Mouse (Mus musculus) heart, adult 2 months (tissue): Measurements from ENCODE around the gene Zfp366. TPM values are rescaled to one million over a fixed set of nuclear protein-coding genes. Genes with fewer than 3 reads are reported as not detected.

Experiments
- DNase-seq, 2 experiments: peaks; one replicate each; pipeline ENCODE4 v3.0.0; 2021
- H3K27ac ChIP-seq: fragments of 200-600 bp; 2 replicates; pipeline ENCODE4 v1.8.1; 2022
- H3K27me3 ChIP-seq: fragments of 200-500 bp; 2 replicates; pipeline ENCODE4 v1.6.1; 2012; ENCODE audit warnings: mild to moderate bottlenecking, low read length, inconsistent platforms, mixed read lengths; ENCODE audit not compliant: control insufficient read depth, insufficient read depth
- H3K36me3 ChIP-seq: fragments of 200-500 bp; 2 replicates; pipeline ENCODE4 v1.6.1; 2012; ENCODE audit warnings: low read length, inconsistent platforms; ENCODE audit not compliant: control insufficient read depth, insufficient read depth
- H3K4me1 ChIP-seq: fragments of 200-500 bp; 2 replicates; pipeline ENCODE4 v1.6.1; 2011; ENCODE audit warnings: low read length; ENCODE audit not compliant: control insufficient read depth, insufficient read depth
- H3K4me3 ChIP-seq: fragments of 200-600 bp; 2 replicates; pipeline ENCODE4 v1.8.1; 2022
- H3K79me2 ChIP-seq: fragments of 200-500 bp; replicated peaks from 2 replicates; pipeline ENCODE4 v1.6.1; 2012; ENCODE audit warnings: mild to moderate bottlenecking, inconsistent platforms, low read length, moderate library complexity, mixed read lengths; ENCODE audit not compliant: control insufficient read depth, insufficient read depth
- H3K9ac ChIP-seq: fragments of 200-500 bp; 2 replicates; pipeline ENCODE4 v1.6.1; 2012; ENCODE audit warnings: low read depth, mild to moderate bottlenecking, control low read depth, inconsistent platforms, low read length, mixed read lengths
- CTCF ChIP-seq: fragments of 200-600 bp; IDR thresholded peaks from 2 replicates; pipeline ENCODE4 v1.8.1; 2022; ENCODE audit warnings: antibody characterized with exemption, mild to moderate bottlenecking, moderate library complexity
- EP300 ChIP-seq: fragments of 200-500 bp; IDR thresholded peaks from 2 replicates; pipeline ENCODE4 v1.6.1; 2011; ENCODE audit warnings: low read depth, low read length, control low read depth; ENCODE audit not compliant: insufficient read depth
- POLR2A ChIP-seq: fragments of 200-500 bp; IDR thresholded peaks from 2 replicates; pipeline ENCODE4 v1.6.1; 2011; ENCODE audit warnings: mild to moderate bottlenecking, low read depth, low read length, control low read depth; ENCODE audit not compliant: insufficient read depth
- WGBS: fragments of 180-500 bp; shearing (Covaris S2); methylation state at CpG from one replicate; pipeline ENCODE4 v1.1.7; 2018; 5-methylcytosine and 5-hydroxymethylcytosine counted together
- intact Hi-C: fragments of 180-260 bp; cut with DNase I; formaldehyde crosslinking; loops from one replicate; pipeline ENCODE4 v1.15.1; 2025
- polyA plus RNA-seq: library from polyadenylated mRNA; depleted of rRNA; stranded (reverse); fragments of >200 nt; gene quantifications from 2 replicates; pipeline ENCODE4 v1.2.3, GENCODE M21; 2012
- total RNA-seq, 2 experiments: library from RNA; stranded (reverse); gene quantifications; 2 replicates each; pipeline ENCODE4 v1.2.3; 2021

Zfp366 gene
- total and polyA plus RNA-seq, 3 experiments = 5.0 to 14.4 (median 9.7) TPM

DNA sequence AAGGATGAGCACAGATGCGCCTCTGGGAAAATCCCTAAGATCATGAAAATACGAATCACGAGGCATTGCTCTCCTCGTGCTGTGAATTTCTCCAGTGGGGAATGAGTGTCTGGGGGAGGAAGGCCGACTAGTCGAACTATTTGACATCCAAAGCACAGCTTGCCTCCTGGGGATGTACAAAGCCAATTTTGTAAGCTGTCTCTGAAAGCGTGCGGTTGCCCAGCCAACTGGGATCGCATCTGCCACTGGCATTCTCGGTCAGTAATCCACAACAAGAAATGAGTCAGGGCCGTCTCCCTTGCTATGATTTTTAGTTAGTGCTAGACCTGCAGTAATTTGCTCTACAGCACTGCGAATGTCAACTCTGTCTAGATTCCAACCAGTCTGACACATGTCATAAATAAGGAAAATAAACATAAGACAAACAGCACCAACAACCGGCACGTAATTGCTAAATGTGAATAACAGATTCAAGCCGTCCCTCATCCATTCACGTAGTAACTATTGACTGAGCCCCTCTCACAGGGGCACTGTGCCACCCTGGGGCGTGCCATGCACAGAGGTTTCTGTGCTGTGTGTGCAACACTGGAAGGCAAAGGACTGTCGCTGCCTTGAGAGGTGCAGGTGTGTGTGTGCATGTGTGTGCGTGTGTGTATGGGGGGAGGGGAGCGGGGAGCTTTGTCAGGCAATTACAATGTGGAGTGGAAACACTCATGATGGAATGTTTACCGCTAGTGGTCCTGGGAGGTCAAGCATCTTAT lies 100.0 kb downstream of the Zfp366 start:
- H3K9ac ChIP-seq = no peak overlapping the region
- H3K36me3 ChIP-seq = no peaks in the 10 kb centered on the region
- H3K4me1 ChIP-seq = peaks cover 2% of the 10 kb centered on the region; the same call in 1 of the 2 replicates
- TF ChIP-seq EP300 = no peak
- no peak for TF ChIP-seq CTCF
- no peak for TF ChIP-seq POLR2A
- no peak overlapping the region for H3K4me3 ChIP-seq
- no peaks in the 10 kb centered on the region for H3K27me3 ChIP-seq
- H3K79me2 ChIP-seq = no peaks in the 10 kb centered on the region
- WGBS = 91% methylated on average over 21 of the region's 21 CpGs
- no peak for DNase-seq
- intact Hi-C loops = no loop called here
- H3K27ac ChIP-seq = no peak overlapping the region

- no peak overlapping the region for H3K27ac ChIP-seq
- TF ChIP-seq EP300 = no peak
- intact Hi-C loops = no loop called here
Measured at GRCm38 (mm10) chr13:99285241-99285640, 100.6 kb downstream of the Zfp366 start.

GRCm38 (mm10) chr13:99287207-99287606 lies 102.6 kb downstream of the Zfp366 start:
- no peak for TF ChIP-seq EP300

More at GRCm38 (mm10) chr13:99285241-99285640, 100.6 kb downstream of the Zfp366 start:
- H3K4me1 ChIP-seq = peaks cover 2% of the 10 kb centered on the region; the same call in 1 of the 2 replicates
- no peak for DNase-seq
- H3K27me3 ChIP-seq = no peaks in the 10 kb centered on the region
- H3K4me3 ChIP-seq = no peak overlapping the region
- 56% methylated on average over 2 of the region's 2 CpGs for WGBS
- H3K79me2 ChIP-seq = no peaks in the 10 kb centered on the region
- H3K36me3 ChIP-seq = no peaks in the 10 kb centered on the region
- no peak overlapping the region for H3K9ac ChIP-seq

DNA sequence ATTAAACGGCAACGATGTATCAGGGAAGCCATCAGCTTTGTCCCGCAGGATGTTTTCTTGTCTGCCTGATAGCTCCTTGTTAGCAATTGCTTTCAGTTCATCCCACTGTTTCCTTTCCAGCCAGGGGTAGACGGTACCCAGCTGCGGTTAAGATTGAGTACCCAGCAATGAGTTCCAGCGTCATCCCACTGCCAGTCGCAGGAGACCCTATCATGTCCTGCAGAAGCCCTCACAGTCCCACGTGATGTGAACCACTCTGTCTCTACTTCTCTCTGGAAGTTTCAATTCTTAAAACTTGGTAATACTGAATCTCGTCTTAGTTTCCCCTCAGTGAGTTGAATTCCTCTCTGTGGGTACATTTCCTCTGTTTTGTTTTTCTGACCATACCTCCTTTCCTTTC lies 103.2 kb downstream of the Zfp366 start:
- no peaks in the 10 kb centered on the region for H3K36me3 ChIP-seq
- no peak overlapping the region; the same call in 1 of the 2 replicates for H3K27ac ChIP-seq
- intact Hi-C loops = no loop called here

More at GRCm38 (mm10) chr13:99287207-99287606, 102.6 kb downstream of the Zfp366 start:
- DNase-seq = no peak
- Histone ChIP-seq H3K4me1 (peaks cover 2% of the 10 kb centered on the region; the same call in 1 of the 2 replicates), H3K9ac (no peak overlapping the region), H3K79me2 (no peaks in the 10 kb centered on the region), H3K27ac (no peak overlapping the region), H3K27me3 (no peaks in the 10 kb centered on the region), H3K36me3 (no peaks in the 10 kb centered on the region), H3K4me3 (no peak overlapping the region)
- 87% methylated on average over 4 of the region's 4 CpGs for WGBS
- intact Hi-C loops = no loop called here

DNA sequence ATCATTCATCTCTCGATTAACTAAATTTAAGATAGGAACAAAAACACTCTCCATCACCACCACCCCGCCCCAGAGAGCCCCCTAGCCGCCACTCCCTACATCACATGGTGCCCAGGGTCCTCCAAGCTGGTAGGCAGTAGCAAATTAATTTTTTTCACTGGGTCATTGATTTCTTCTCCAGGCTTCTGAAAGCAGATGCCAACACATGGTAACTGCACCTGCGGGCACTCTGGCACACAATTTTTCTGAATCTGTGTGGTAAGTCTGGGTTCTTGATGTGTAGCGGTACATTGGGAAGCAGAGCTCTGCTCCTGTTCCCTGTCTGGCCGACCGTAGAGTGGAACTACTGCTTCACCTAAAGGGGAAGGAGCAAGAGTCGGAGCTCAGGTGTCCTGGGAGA lies 106.1 kb downstream of the Zfp366 start:
- Histone ChIP-seq H3K79me2 (no peaks in the 10 kb centered on the region), H3K36me3 (no peaks in the 10 kb centered on the region), H3K4me3 (no peak overlapping the region), H3K27ac (no peak overlapping the region), H3K4me1 (no peaks in the 10 kb centered on the region), H3K9ac (no peak overlapping the region), H3K27me3 (no peaks in the 10 kb centered on the region)
- intact Hi-C loops = no loop called here
- no peak for TF ChIP-seq POLR2A
- no peak for TF ChIP-seq CTCF
- TF ChIP-seq EP300 = no peak
- DNase-seq = no peak
- WGBS = 92% methylated on average over 8 of the region's 8 CpGs

More for the DNA sequence above, 103.2 kb downstream of the Zfp366 start:
- Histone ChIP-seq H3K4me3 (no peak overlapping the region), H3K79me2 (no peaks in the 10 kb centered on the region), H3K27me3 (no peaks in the 10 kb centered on the region), H3K9ac (no peak overlapping the region), H3K4me1 (peaks cover 2% of the 10 kb centered on the region; the same call in 1 of the 2 replicates)
- no peak for TF ChIP-seq POLR2A
- no peak for TF ChIP-seq CTCF
- no peak for TF ChIP-seq EP300
- WGBS = 61% methylated on average over 9 of the region's 9 CpGs
- DNase-seq = no peak

DNA sequence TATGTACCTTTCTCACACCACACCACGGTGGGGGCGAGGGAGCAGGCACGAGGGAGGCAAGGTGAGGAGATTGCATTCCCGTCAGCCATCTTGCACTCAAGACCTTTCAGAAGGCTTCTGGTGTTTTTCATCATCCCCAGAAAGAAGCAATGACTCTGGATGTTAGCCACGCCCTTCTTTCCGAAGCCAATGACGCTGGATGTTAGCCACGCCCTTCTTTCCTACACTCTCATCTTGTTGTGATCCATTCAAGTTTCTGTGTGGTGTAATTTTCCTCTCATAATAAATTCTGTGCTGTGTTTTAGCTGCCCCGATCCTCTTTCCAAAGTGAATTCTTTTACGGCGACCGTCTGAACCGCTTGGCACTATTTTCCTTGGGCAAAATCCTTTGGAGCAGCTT lies 109.6 kb downstream of the Zfp366 start:
- Histone ChIP-seq H3K4me3 (no peak overlapping the region), H3K27ac (no peak overlapping the region), H3K4me1 (no peaks in the 10 kb centered on the region), H3K27me3 (no peaks in the 10 kb centered on the region), H3K79me2 (no peaks in the 10 kb centered on the region), H3K36me3 (no peaks in the 10 kb centered on the region), H3K9ac (no peak overlapping the region)
- no peak for DNase-seq
- WGBS = 94% methylated on average over 13 of the region's 13 CpGs
- TF ChIP-seq EP300 (no peak), POLR2A (no peak), CTCF (no peak)
- intact Hi-C loops = no loop called here
